Mouse (Mus musculus) common myeloid progenitor, adult 5-6 weeks (primary cell): ENCODE measurements around the gene D230025D16Rik. TPM values are rescaled to one million over a fixed set of nuclear protein-coding genes. Genes with fewer than 3 reads are reported as not detected.

Experiments
- ATAC-seq: replicated peaks from 2 replicates; pipeline ENCODE4 v1.8.0; 2016; ENCODE audit warnings: low read depth, mild to moderate bottlenecking, moderate TSS enrichment, inconsistent platforms; ENCODE audit not compliant: poor library complexity, severe bottlenecking
- total RNA-seq: library from RNA; stranded (forward); fragments of 200-1000, 187-1606 nt; gene quantifications from 2 replicates; pipeline ENCODE4 v1.2.3, GENCODE M21; 2017

The D230025D16Rik gene
- total RNA-seq, 1 experiment from 2014 or later = 18.0 TPM

- ATAC-seq = no peak
Observed at GRCm38 (mm10) chr8:105233126-105233935, 8.4 kb downstream of the D230025D16Rik start.

- ATAC-seq = no peak
Observed at GRCm38 (mm10) chr8:105235206-105235605, 10.3 kb downstream of the D230025D16Rik start.

DNA sequence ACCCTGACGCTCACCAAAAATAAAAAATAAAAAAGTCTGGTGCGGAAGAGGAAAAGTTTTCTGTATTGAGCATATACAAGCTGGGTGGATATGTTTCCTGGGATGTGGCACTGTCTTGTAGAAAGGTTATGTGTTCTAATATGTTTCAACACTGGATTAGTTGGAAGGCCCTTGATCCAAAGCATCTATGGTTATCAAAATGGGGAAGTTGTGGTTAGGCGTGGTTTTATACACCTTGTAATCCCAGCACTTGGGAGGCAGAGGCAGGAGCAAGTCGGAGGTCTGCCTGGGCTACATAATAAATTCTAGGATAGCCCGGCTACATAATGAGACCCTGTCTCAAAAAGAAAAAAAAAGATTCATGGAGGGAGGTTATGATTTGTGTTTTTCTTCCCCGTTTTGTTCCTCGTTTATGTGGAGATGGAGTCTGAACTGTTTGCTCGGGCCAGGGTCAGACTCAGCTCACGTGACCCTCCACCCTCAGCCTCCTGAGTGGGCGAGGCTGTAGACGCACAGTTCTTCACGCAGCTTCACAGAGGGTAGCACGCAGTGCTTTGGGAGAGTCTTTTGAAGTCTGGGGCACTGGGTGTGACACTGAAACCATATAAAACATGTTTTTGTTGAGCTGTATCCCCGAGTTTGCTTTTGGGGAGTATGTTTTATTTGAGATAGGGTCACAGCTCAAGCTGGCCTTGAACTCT is 12.6 kb downstream of the D230025D16Rik start:
- peak; percentile 42 for ATAC-seq

GRCm38 (mm10) chr8:105241016-105241415 is 16.1 kb downstream of the D230025D16Rik start:
- no peak for ATAC-seq

GRCm38 (mm10) chr8:105251954-105252353 is 27.0 kb downstream of the D230025D16Rik start:
- no peak for ATAC-seq

DNA sequence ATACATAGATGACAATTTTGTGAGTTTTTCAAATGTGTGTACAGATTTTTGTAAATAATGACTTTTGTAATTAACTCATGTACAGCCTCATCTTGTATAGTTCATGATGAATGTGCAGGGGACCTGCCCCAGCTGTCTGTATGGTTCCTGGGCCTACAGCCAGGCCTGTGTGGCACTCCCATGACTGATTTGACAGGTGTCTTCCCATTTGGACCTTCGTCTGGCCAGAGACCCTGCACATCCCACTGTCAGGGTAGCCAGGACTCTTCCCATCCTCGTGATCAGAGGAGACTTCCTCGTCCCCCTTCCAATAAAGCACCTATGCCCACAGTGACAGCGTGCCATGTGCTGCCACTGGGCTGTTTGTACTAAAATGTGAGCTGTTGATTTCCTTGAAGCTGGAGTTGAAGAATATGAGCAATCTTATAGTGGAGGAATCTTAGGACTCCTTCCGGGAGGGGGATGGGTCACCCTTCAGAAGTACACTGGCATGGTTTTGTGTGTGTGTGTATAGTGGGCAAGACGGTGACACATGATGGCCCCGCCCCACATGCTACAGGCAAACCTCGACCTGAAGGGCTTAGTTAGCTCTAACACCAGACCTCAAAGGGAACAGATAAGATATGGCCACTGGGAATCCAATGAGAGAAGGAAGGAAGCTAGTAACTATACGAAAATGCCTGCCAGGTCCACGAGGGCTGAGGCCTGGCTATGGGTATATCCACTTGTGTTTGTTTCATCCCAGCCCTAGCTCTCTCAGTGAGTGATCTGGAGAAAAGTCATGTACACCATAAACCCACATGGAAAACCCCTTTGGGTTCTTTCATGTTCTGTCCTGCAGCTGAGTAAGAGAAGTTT is 28.0 kb downstream of the D230025D16Rik start:
- no peak for ATAC-seq

DNA sequence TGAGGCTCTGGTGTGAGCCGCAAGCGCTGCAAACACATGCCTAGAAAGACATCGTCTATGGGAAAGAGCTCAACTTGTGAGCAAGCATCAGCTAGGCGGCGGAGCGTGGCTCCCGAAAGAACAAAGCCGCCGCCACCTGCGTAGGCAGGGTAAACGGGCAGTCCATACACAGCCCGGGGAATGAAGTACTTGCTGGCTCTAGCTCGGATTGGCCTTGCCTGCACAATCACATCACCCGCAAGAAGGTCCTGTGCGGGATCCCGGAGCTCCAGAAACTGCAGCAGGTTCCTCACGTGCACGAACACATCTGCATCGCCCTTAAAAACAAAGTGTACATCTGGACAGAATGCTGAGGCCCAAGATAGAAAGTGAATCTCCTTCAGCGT is 28.8 kb downstream of the D230025D16Rik start:
- ATAC-seq = 0 out of 2 replicates have a peak, but pooled peaks have one; percentile 1

DNA sequence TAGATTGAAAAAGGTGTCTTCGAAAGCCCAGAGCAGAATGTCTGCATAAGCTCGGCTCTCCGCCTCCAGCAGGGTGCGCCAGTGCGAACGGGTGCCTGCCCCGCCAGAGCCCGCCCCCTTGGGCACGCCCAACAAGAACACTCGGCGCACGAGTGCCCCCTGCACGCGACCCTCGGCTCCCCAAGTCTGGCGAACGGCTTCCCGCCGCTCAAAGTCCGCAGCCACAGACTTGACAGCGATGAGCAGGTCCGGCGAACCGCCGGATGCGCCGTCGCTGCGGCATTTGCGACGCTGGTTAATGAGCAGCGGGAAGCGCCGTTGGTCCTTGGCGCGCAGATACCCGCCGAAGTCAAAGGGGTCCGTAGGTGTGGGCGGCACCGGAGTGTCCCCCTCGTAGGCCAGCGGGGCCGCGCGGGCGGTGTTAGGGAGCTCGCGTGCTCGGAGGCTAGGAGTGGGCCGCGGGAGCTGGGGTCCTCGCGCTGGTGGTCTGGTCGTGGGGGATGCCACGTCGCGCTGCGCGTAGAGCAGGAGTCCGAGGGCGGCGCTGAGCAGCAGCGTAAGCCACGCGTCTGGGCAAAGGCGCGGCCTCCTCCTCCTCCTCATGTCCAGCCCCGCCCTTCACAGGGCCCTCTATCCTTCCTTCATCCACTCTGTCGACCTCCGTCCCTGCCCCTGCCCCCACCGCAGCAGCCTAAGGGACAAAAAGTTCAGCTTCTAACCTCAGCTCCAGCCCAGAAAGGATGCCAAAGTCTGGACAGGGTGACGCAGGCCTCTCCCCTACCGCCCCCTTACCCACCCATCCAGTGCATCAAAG is 29.4 kb downstream of the D230025D16Rik start:
- ATAC-seq = peak; percentile 87

GRCm38 (mm10) chr8:105254966-105255350 is 30.0 kb downstream of the D230025D16Rik start, which contains the start of gene B3gnt9:
Gene B3gnt9 (minus strand): TSS chr8:105255153.
- peak; percentile 42 for ATAC-seq

DNA sequence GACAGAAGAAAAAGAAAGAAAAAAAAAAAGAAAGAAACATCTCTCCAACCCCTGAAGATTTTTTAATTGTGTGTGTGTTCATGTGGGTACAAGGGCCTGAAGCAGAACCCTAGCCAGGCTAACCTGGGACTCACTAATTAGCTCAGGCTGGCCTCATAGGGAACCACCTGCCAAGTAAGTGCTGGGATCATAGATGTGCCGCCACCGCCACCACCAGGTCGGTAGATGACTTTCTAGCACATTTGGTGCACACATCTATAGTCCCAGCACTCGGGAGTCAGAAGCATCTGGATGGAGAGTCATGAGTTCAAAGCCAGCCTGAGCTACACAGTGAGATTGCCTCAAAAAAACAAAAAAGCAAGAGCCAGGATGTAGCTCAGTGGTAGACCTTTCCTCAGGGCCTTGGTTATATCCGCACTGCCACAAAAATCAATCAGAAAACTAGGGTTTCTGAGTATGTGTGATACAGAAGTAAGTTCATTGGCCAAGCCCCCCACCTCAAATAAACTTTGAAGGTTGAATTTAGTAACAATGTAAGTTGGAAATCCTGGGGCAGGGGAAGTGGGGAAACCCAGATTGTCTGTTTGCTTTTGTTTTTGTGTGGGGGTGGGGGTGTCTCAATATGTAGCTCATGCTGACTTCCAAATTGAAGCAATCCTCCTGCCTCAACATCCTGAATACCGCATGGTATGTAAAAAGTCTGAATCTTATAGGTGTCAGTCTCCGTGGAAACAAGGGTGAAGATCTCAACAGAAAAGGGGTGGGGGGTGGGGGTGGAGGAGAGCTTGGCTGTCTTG is 32.6 kb downstream of the D230025D16Rik start:
- ATAC-seq = no peak

DNA sequence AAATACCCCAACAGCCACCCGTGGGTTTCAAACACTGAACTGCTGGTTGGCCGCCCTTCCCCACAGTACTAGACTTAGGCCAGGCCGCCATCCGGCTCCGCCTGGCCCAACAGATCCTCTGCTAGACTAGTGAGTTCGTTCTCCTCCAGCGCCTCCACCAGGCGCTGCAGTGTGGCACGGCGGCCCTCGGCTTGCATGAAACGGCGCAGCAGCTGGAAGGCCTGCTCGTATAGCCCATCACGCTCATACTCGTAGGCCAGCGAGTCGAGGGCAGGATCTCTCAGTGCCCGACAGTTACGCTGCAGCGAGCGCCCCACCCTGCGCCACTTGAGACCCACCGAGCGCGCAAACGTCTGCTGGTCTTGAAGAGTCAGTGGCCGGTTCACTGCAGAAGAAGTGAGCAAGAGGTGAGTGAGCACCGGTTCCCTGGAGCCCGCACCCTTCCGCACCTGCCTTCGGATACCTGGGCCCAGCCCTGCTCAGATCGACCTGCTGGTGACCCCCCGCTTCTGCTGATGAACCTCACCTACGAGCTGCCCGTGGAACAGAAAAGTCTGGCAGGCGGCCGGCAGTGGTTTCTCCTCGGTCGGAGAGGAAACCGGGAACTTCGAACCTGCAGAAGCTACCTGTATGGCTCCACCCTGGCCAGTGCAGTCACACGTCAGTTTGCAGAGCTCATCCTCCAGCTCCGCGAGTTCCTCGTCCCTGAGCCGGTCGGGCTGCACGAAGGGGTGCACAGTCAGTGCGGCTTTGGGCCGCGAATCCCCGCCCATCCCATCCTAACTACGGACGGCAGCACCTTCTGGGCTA is 34.2 kb downstream of the D230025D16Rik start:
- no peak for ATAC-seq

- peak; percentile 57 for ATAC-seq
Observed at GRCm38 (mm10) chr8:105259721-105260320, 34.9 kb downstream of the D230025D16Rik start.

- ATAC-seq = no peak
Observed at GRCm38 (mm10) chr8:105260371-105261099, 35.6 kb downstream of the D230025D16Rik start.

- no peak for ATAC-seq
Observed at GRCm38 (mm10) chr8:105261326-105261980, 36.5 kb downstream of the D230025D16Rik start.

- no peak for ATAC-seq
Observed at GRCm38 (mm10) chr8:105263244-105263912, 38.4 kb downstream of the D230025D16Rik start.
